Mouse (Mus musculus) embryonic facial prominence, embryonic 11.5 days (tissue): ENCODE measurements around the gene Aspscr1. TPM values are rescaled to one million over a fixed set of nuclear protein-coding genes. Genes with fewer than 3 reads are reported as not detected.

Experiments used
- ATAC-seq: fragments of 200-750 bp; cut with Nextera tagmentation; replicated peaks from 2 replicates; pipeline ENCODE4 v1.8.0; 2017; ENCODE audit warnings: low read depth; ENCODE audit not compliant: insufficient number of reproducible peaks, low FRiP score, low TSS enrichment
- DNase-seq: peaks from one replicate; pipeline ENCODE4 v3.0.0-alpha.2; 2015; ENCODE audit warnings: low spot score
- H3K27ac ChIP-seq: fragments of 300-500 bp; sonication (generic); replicated peaks from 2 replicates; pipeline ENCODE4 v1.5.1; 2014; ENCODE audit warnings: mild to moderate bottlenecking, low read depth, low read length, control low read depth
- H3K27me3 ChIP-seq: fragments of 300-500 bp; sonication (generic); 2 replicates; pipeline ENCODE4 v1.6.1; 2014; ENCODE audit warnings: mild to moderate bottlenecking, low read length, moderate library complexity, mixed read lengths; ENCODE audit not compliant: control insufficient read depth, insufficient read depth
- H3K36me3 ChIP-seq: fragments of 300-500 bp; sonication (generic); replicated peaks from 2 replicates; pipeline ENCODE4 v1.6.1; 2014; ENCODE audit warnings: low read depth, mild to moderate bottlenecking, low read length, moderate library complexity, mixed read lengths; ENCODE audit not compliant: control insufficient read depth, insufficient read depth
- H3K4me1 ChIP-seq: fragments of 300-500 bp; sonication (generic); 2 replicates; pipeline ENCODE4 v1.6.1; 2014; ENCODE audit warnings: low read length, mixed read lengths; ENCODE audit not compliant: control insufficient read depth, insufficient read depth
- H3K4me2 ChIP-seq: fragments of 300-500 bp; sonication (generic); 2 replicates; pipeline ENCODE4 v1.6.1; 2014; ENCODE audit warnings: low read depth, mild to moderate bottlenecking, control low read depth, low read length, moderate library complexity
- H3K4me3 ChIP-seq: fragments of 300-500 bp; sonication (generic); 2 replicates; pipeline ENCODE4 v1.5.1; 2014; ENCODE audit warnings: low read depth, low read length, control low read depth
- H3K9ac ChIP-seq: fragments of 300-500 bp; sonication (generic); replicated peaks from 2 replicates; pipeline ENCODE4 v1.6.1; 2014; ENCODE audit warnings: mild to moderate bottlenecking, control low read depth, low read length
- H3K9me3 ChIP-seq: fragments of 300-500 bp; sonication (generic); replicated peaks from 2 replicates; pipeline ENCODE4 v1.6.1; 2016; ENCODE audit warnings: mild to moderate bottlenecking, low read length, inconsistent platforms, mixed read lengths; ENCODE audit not compliant: control insufficient read depth
- WGBS: fragments of 180-500 bp; shearing (Covaris S2); extraction: QIAGEN DNeasy Blood & Tissue Kit; methylation state at CpG from one replicate; pipeline ENCODE4 v1.1.7; 2014; 5-methylcytosine and 5-hydroxymethylcytosine counted together
- polyA plus RNA-seq: library from polyadenylated mRNA; unstranded; fragments of >200 nt; fragmentation: Nextera tagmentation; extraction: Ambion mirVana; gene quantifications from 2 replicates; pipeline ENCODE4 v1.2.1, GENCODE M21; 2014

The Aspscr1 gene
- polyA plus RNA-seq, 1 experiment from 2014 or later, result 99.6 TPM

GRCm38 (mm10) chr11:120632559-120633519 is 39.9 kb upstream of the Aspscr1 start:
- peak overlapping the region; percentile 94 for H3K9ac ChIP-seq
- peak overlapping the region; percentile 81 for H3K4me2 ChIP-seq
- H3K9me3 ChIP-seq, result no peaks in the 10 kb centered on the region
- H3K4me3 ChIP-seq, result peak overlapping the region; percentile 85
- peak; percentile 82 for ATAC-seq
- DNase-seq, result peak; percentile 63
- H3K36me3 ChIP-seq, result no peaks in the 10 kb centered on the region; the same call in none of the 2 replicates
- H3K27ac ChIP-seq, result peak overlapping the region; percentile 75
- under 1% methylated on average over 99 of the region's 116 CpGs for WGBS
- peaks cover 9% of the 10 kb centered on the region; the same call in 1 of the 2 replicates for H3K4me1 ChIP-seq
- H3K27me3 ChIP-seq, result no peaks in the 10 kb centered on the region

GRCm38 (mm10) chr11:120633520-120634343 is 39.0 kb upstream of the Aspscr1 start, which contains the start of gene Mafg:
Gene Mafg, minus strand, starts transcription at chr11:120633600.
- Histone ChIP-seq H3K4me2 (peak within 1 kb of the TSS; percentile 81), H3K9ac (peak within 1 kb of the TSS; percentile 94), H3K27ac (peak within 1 kb of the TSS; percentile 75), H3K9me3 (no peaks in the 10 kb centered on the region), H3K27me3 (no peaks in the 10 kb centered on the region), H3K36me3 (no peaks in the 10 kb centered on the region; the same call in none of the 2 replicates), H3K4me1 (peaks cover 9% of the 10 kb centered on the region; the same call in 1 of the 2 replicates), H3K4me3 (peak within 1 kb of the TSS; percentile 85)
- WGBS, result 10% methylated on average over 58 of the region's 58 CpGs
- ATAC-seq, result peak; percentile 87
- DNase-seq, result peak; percentile 98

- H3K27ac ChIP-seq, result no peak overlapping the region
- ATAC-seq, result no peak
- 82% methylated on average over 5 of the region's 5 CpGs for WGBS
- no peaks in the 10 kb centered on the region for H3K27me3 ChIP-seq
- no peak overlapping the region for H3K4me2 ChIP-seq
- H3K4me3 ChIP-seq, result no peak overlapping the region
- H3K9me3 ChIP-seq, result no peaks in the 10 kb centered on the region
- no peak for DNase-seq
- no peak overlapping the region for H3K9ac ChIP-seq
- peaks cover 9% of the 10 kb centered on the region; the same call in 1 of the 2 replicates for H3K4me1 ChIP-seq
- no peaks in the 10 kb centered on the region for H3K36me3 ChIP-seq
Observed at GRCm38 (mm10) chr11:120634810-120635209, 38.0 kb upstream of the Aspscr1 start.

GRCm38 (mm10) chr11:120641255-120641654 is 31.5 kb upstream of the Aspscr1 start:
- Histone ChIP-seq H3K9me3 (no peaks in the 10 kb centered on the region), H3K27me3 (no peaks in the 10 kb centered on the region), H3K4me1 (peaks cover 3% of the 10 kb centered on the region; the same call in 1 of the 2 replicates), H3K4me3 (no peak overlapping the region), H3K27ac (no peak overlapping the region), H3K36me3 (no peaks in the 10 kb centered on the region), H3K9ac (peak overlapping the region; percentile 28), H3K4me2 (no peak overlapping the region)
- ATAC-seq (no peak), DNase-seq (no peak)
- WGBS, result 61% methylated on average over 9 of the region's 9 CpGs

GRCm38 (mm10) chr11:120641869-120642268 is 30.9 kb upstream of the Aspscr1 start:
- ATAC-seq (no peak), DNase-seq (no peak)
- H3K9ac ChIP-seq, result no peak overlapping the region; the same call in 1 of the 2 replicates
- WGBS, result 86% methylated on average over 8 of the region's 8 CpGs
- peaks cover 3% of the 10 kb centered on the region; the same call in 1 of the 2 replicates for H3K4me1 ChIP-seq
- H3K4me2 ChIP-seq, result no peak overlapping the region
- no peak overlapping the region for H3K4me3 ChIP-seq
- no peaks in the 10 kb centered on the region for H3K36me3 ChIP-seq
- no peak overlapping the region for H3K27ac ChIP-seq
- H3K9me3 ChIP-seq, result no peaks in the 10 kb centered on the region
- no peaks in the 10 kb centered on the region for H3K27me3 ChIP-seq

GRCm38 (mm10) chr11:120642939-120643600 is 29.7 kb upstream of the Aspscr1 start:
- Histone ChIP-seq H3K36me3 (no peaks in the 10 kb centered on the region), H3K9ac (peak overlapping the region; percentile 54), H3K4me2 (peak overlapping the region; percentile 89), H3K4me1 (peaks cover 3% of the 10 kb centered on the region; the same call in 1 of the 2 replicates), H3K9me3 (no peaks in the 10 kb centered on the region), H3K4me3 (peak overlapping the region; percentile 33), H3K27ac (no peak overlapping the region), H3K27me3 (peaks cover 5% of the 10 kb centered on the region; the same call in 1 of the 2 replicates)
- ATAC-seq, result peak; percentile 41
- WGBS, result 3% methylated on average over 18 of the region's 18 CpGs
- DNase-seq, result peak; percentile 43

GRCm38 (mm10) chr11:120643601-120643987 is 29.2 kb upstream of the Aspscr1 start, which contains the start of gene Pycr1:
Gene Pycr1, minus strand, starts transcription at chr11:120643769.
- Histone ChIP-seq H3K27me3 (peaks cover 5% of the 10 kb centered on the region; the same call in 1 of the 2 replicates), H3K4me1 (peaks cover 3% of the 10 kb centered on the region; the same call in 1 of the 2 replicates), H3K27ac (no peak within 1 kb of the TSS), H3K9ac (peak within 1 kb of the TSS; percentile 54), H3K4me2 (peak within 1 kb of the TSS; percentile 89), H3K4me3 (peak within 1 kb of the TSS; percentile 33), H3K9me3 (no peaks in the 10 kb centered on the region), H3K36me3 (no peaks in the 10 kb centered on the region)
- ATAC-seq (peak; percentile 98), DNase-seq (peak; percentile 95)
- WGBS, result 2% methylated on average over 15 of the region's 15 CpGs
